Mouse (Mus musculus): ENCODE measurements around the gene Meis2.

The Meis2 gene

DNA sequence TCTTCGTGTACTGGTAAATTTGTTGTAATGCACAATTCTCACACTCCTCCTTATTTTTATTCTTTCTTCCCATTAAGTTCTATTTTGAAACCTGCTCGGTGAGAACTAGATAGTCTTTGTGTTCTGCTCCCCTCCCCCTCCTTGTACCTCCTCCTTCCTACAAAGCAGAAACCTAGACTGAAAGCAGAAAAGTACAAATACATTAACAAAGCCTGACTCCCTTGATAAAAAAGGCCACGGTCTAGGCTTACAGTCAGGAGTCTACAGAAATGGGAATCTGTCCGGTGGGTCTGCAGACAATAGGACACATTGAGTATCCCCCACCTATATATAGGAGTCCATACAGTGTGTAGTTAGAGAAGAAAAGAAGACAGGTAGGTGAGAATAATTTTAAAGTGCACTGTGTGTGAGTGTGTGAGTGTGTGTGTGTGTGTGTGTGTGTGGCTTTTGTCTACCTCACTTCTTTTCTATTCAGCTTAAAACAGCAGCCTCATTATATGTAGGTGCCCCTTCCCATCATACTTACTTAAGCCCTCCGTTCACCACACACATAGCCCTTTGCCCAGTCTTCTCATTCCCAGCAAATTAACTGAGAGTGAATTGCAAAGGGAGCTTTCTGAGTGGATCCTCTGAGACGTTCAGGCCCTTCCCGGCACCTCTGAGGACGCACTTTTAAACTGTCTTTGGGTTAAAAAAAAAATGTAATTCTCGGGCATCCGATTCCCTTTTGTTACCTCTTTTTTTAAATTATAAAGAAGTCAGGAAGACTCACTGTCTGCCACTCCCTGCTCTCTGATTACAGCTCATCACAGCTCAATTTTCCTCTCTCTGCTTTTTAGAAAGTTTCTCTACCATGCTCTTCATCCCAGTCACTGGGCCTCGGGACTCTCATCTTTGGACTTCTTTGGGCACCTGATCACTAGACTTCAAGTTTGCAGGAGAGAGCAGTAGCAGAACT, 208.2 kb downstream of the Meis2 start:
- DNase-seq (ENCODE audit: low read depth, low spot score), result no peak

DNA sequence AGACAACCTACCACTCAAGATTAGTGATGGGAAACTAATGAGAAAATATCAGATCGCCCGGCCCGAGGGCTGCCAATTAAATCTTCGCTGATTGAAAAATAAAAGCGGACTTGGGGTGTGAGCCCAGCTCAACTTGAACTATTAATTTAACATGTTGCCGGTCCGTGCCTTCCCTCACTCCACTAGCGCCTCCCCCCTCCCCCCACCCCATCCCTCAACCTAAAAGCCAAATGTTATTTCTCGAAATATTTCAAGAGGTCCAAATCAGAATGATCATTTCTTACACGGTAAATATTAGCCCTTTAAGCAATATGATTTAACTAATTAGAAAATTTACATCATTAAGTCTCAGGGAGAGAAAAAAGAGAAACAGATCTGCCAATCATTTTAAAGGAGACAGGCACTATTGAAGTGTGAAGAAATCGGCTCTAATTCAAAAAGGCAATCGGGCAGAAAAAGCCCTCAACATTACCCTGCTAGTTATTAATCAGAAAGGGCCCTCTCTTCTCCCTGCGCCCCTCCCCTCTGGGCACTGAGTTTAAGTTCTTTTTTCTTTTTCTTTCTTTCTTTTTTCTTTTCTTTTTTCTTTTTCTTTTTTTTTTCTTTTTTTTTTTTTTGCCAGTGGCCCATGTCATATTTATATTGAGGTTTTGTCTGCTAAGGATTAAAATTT, 209.1 kb downstream of the Meis2 start:
- DNase-seq (ENCODE audit: low read depth, low spot score), result no peak

DNA sequence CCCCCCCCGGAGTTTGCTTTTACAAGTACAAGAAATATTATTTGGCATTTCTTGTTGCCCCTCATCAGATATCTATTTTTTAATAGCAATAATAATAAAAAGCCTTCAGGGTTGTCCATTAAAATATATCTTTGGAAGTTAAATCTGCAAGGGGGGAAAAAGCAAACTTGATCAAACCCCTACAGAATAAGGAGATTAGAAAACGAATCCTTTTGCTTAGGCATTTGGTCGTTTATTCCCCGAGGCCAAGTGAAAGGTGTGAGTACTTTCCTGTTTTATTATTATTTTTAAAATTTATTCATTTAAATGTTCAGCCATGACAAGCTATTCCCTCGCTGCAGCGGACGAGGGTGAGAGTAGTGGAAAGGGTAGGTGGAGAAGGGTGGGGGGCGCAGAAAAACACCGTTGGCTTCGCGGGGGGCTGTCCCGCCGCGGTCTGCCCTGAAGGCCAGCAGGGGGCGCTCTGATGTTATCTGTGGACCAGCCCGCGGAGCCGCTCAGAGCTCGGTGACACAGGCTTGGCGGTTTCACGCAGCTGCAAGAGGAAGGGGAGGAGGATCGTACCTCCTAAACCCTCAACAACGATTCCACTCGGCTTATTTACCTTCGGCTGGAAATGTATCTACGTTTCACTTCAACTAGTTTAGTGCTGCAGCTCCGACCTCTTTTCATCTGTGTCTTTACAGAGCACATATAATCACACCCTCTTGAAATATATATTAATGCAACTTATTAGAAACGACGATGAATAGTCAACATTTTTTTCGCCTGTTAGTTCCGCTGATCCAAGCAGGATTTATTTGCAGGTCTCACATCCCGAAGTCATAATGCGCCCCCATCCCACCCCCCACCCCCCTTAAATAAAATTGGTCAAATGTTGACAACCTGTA, 209.9 kb downstream of the Meis2 start:
- peak; percentile 92 for DNase-seq (ENCODE audit: low read depth, low spot score)

DNA sequence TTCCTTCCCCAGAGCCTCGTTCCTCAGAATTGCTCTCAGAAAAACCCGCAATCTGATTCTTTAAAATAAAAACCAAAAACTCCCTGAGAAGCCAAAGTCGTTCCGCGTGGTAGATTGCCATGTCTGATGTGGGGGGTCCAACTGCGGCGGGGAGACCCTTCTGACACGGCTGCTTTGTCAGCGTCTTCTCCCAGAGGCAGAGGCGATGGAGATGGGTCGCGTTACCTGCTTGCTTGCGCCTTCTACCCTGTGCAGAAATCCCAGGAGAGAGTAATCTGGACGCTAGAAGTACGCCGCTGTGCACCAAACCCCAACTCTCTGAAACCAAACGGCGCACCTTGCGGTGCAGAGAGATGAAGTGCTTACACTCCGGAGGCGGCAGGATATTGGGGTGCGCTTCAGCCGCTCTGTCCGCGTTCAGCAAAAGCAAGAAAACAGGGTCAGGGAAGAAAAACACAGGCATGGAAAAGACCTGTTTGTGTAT, 210.8 kb downstream of the Meis2 start:
- peak; percentile 54 for DNase-seq (ENCODE audit: low read depth, low spot score)

DNA sequence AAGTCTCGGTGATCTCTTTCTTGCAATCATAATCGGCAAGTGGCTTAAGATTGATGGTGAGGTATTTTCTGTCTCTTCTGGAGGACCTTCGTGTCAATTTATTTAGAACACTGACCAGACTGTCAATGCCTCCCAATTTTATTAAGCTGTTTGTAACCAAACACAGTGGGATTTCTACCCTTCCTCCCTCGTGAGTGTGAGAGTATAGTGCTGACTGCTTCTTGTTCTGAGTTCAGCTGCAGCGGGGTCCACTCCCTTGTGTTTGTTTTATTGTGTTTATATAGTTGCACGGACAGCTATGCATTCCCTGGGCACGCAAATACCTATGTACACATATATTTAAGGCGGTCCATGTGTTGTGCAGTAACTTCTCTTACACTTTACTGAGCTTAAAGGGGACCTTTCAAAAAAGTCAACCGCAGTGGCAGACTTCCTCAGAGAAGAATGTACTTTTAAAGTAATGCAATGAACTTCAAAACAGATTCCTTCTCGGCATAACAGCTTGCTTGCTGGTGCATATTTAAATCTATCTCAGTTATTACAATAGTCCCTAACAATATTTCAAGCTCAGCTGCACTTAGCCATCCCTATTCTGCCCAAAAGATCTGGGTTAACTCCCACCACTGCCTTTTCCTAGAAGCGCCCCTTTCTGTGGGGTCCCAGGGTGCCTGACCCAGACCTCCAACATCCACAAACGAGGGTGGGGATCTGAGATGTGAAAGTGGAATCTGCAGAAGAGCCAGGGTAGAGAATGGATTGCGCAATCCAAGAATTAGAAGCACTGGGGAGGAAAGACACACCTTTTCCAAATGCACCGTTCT, 211.4 kb downstream of the Meis2 start:
- no peak for DNase-seq (ENCODE audit: low read depth, low spot score)

DNA sequence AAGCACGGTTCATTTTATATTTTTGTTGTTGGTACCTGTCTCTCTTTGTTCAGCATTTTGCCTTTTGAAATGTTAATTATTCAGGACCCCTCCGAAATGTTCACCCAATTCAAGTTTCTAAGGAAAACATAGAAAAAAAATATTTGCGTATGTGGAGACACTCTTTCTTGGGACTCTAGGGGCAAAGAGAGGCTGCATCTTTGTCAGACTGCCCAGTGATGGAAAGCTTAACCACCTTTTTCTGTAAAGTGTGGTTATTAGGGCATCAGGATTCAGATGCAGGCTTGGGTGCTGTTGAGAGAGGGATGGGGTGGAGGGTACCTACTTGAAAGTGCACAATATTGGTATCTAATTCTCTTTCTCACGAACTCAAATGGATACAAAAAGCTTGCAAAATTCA, 212.4 kb downstream of the Meis2 start:
- no peak for DNase-seq (ENCODE audit: low read depth, low spot score)

DNA sequence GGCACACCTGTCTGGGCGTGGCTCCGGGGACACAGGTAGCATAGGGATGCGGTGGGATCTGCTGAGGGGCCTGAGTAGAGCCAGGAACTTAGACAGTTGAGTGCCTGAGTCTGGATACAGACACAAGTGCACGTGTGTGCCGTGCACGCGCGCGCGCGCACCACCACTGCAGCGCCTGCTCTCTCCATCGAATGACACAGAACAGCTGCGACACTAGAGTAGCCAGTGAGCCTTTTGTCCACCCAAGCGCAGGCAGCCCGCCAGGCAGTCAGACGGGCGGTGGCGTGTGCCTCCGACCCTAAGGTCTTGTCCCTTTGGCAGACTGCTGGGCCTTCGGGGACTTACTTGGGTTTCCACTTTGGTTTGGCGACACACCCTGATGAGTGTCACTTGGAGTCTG, 213.0 kb downstream of the Meis2 start:
- DNase-seq (ENCODE audit: low read depth, low spot score), result peak; percentile 55

DNA sequence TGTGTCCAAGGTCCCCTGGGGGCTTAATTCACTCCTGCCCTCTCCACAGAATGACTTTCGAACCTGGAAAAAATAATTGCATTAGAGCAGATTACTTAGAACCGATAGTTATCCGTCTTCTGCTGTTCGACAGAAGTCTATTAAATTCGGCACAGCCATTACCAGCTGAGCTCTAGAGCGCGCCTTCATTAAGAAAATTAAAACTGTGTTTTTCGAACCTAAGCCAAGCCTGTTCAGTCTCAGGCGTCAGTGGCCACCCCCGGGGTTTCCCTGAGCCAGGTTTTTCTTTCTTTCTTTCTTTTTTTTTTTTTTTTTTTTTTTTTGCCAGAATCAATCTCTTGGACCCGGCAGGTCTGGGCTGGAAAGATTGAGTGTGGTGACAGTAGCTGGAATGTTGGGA, 213.5 kb downstream of the Meis2 start:
- DNase-seq (ENCODE audit: low read depth, low spot score), result no peak

DNA sequence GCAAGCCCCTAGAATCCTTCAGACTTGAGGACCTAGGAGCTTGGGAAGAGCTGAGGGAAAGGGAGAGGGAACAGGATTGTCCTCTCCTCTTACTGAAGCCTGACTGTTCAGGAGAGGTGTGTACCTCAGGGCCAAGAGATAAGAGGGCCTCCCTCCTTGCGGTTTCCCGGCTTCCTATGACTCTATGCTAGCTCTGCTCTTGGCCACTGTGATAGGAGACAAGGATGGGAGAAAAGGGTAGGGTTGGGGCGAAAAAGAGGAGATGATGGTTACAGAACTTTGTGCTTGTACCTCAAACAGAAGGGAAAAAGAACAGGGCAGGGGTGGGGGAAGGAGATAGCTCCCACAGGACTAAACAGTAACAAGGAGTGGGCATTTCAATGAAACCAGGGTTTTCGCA, 214.7 kb downstream of the Meis2 start:
- no peak for DNase-seq (ENCODE audit: low read depth, low spot score)

DNA sequence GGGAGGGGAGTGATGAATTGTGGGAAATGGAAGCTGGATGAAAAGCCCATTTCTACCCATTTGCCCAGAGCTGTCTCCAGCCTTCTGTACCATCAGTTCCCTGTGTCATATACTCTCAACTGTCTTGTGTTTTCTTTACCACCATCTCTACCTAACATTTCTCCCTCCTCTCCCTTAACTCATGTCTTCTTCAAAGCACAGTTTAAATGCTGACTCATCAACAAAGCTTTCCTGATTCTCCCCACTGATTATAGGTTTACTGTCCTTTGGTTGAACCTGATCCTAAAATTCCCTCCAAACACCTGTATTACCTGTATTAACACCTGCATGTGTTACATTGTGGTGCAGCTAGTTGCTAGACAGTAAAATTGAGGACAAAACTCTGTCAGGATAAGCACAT, 222.8 kb downstream of the Meis2 start:
- DNase-seq (ENCODE audit: low read depth, low spot score), result no peak

DNA sequence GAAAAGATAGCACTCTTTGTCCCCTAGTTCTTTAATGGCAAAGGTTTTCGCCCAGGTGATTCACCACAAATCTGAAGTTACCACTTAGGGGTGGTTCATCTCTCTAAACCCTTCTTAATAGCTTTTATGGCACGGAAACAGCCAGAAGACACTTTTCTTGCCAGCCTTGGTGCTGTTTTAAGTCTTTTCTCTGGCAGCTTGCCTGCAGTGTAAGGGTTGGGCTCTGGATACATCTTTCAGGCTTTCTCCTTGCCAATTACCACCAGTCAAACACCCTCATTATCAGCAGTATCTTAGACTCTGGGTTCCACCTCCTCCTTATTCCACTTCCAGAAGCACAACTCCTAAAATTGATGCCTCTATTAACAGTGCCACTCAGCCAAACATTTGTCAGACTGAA, 229.6 kb downstream of the Meis2 start:
- DNase-seq (ENCODE audit: low read depth, low spot score), result peak; percentile 55

DNA sequence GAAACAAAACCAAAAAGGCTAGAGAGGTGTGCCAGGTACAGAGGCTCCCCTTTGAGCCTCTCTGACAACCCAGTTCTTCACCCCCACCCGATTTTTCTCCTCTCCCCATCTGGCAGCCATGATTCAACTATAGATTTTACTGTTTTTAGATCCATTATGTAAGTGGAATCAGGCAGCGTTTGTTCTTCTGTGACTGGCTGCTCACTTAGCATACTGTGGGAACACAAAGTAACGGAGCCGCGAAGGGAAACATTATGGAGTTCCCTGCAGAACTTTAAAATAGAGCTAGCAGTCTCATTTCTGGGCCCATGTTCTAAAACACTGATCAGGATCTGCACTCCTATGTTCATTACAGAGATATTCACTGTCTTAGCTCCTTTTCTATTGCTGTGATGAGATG, 243.3 kb downstream of the Meis2 start:
- peak; percentile 83 for DNase-seq (ENCODE audit: low read depth, low spot score)

DNA sequence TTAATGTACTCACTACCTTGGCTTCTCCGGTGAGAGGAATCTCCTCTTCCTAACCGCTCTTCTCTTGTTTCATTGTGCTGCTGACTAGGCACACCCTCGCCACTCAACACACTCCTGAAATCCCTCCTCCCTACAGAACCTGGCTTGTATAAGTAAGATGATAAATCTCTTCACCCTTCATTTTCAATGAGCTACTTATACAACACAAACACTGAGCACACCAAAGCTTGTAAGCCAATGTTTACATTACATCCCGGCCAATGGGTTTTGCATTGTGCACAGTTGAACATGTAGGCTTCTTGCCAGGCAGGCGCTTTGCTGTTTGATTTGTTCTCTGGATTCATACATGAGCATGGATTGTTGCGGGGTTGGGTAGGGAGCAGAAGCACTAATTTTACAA, 247.7 kb downstream of the Meis2 start:
- no peak for DNase-seq (ENCODE audit: low read depth, low spot score)

DNA sequence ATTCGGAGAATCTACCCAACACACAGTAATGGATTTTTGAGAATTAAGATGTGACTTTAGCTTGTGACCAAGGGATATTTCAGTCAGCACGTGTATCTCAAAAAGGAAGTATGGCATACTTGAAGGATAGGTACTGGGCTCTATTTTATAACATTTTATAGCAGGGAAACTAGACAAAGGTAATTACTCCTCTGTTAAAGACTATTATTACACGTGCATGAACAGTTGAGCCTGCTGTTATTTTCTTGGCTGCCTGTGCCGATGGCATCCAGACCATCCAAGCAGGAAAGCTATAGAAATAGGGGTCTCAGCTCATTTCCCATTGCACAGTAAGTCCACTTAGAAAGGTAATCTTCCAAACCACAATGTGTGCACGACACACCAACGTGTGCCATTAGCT, 251.9 kb downstream of the Meis2 start:
- no peak for DNase-seq (ENCODE audit: low read depth, low spot score)

DNA sequence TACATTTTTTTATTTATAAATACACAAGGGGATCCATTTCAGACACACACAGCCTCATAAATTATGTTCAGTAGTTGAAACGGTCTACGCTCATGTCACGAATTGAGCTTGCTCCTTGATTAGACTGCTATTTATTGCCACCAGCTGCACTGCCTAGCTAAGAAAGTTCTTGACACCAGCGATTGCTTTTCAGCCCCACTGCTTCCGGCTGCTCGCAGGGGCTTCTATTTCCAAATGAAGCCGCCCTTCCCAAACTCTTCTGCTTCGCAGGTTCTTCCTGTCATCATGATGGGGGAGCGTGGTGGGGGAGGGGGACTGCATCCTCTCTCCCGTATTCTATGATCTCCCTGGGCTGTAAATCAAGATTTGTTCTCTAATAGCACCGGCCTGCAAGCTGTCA, 252.3 kb downstream of the Meis2 start:
- DNase-seq (ENCODE audit: low read depth, low spot score), result peak; percentile 67

All from brain, adult 2 months (tissue).